Mouse (Mus musculus): Measurements from ENCODE around the gene Odf4. TPM values are rescaled to one million over a fixed set of nuclear protein-coding genes. Genes with fewer than 3 reads are reported as not detected.

The Odf4 gene
- polyA plus RNA-seq, 1 experiment from 2014 or later, result not detected

DNA sequence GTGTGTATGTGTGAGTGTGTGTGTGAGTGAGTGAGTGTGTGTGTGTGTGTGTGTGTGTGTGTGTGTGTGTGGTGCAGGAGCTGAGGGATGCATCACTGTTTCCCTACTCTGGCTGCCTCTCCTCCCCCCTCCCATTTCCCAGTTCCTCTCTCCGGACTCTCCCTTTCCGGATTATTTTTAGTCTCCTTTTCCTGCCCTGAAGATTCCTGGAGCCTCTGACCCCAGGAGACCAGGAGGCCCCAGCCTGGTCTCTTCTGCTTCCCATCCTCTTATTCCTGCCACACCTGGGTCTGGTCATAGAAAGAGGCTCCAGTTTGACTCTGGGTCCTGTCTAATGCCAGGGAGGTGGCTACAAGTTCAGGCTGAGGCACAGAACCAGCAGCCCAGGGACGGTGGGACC, 29.2 kb upstream of the Odf4 start:
- H3K4me2 ChIP-seq (ENCODE audit: low read depth, low read length), result peak overlapping the region; percentile 43
- ATAC-seq (replicated peaks; ENCODE audit: extremely low read depth, insufficient read depth, low FRiP score), result peak; percentile 49; the same call in 1 of the 2 replicates
- H3K27me3 ChIP-seq (ENCODE audit: control insufficient read depth, insufficient read depth, low read length), result peaks cover 11% of the 10 kb centered on the region
- H3K36me3 ChIP-seq (ENCODE audit: control insufficient read depth, insufficient read depth), result no peaks in the 10 kb centered on the region
- 35% methylated on average over 3 of the region's 3 CpGs for WGBS
- peak overlapping the region; percentile 79 for H3K27ac ChIP-seq (ENCODE audit: low read length)
- peak overlapping the region; percentile 46 for H3K4me3 ChIP-seq (ENCODE audit: low read length)
- peak overlapping the region; percentile 52 for H3K9ac ChIP-seq (ENCODE audit: low read length)
- no peaks in the 10 kb centered on the region for H3K9me3 ChIP-seq (replicated peaks; ENCODE audit: control insufficient read depth, low read length)
- H3K4me1 ChIP-seq (ENCODE audit: control insufficient read depth, insufficient read depth, low read length), result peaks cover 4% of the 10 kb centered on the region; the same call in 1 of the 2 replicates

DNA sequence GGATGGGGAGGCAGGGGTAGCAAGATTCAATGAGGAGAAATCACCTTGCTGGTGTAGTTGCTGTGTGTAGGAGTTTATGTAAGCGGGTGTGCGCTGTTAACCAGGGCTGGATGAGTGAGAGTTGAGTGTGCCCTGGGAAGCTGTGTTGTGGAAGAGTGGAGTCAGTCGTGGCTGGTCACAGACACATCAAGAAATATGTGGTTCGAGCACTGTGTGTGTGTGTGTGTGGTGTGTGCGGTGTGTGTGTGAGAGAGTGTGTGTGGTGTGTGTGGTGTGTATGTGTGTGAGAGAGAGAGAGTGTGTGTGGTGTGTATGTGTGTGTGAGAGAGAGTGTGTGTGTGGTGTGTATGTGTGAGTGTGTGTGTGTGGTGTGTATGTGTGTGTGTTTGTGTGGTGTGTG, 28.6 kb upstream of the Odf4 start:
- Histone ChIP-seq H3K4me3 (ENCODE audit: low read length) (peak overlapping the region; percentile 46), H3K9ac (ENCODE audit: low read length) (no peak overlapping the region), H3K27me3 (ENCODE audit: control insufficient read depth, insufficient read depth, low read length) (peaks cover 11% of the 10 kb centered on the region), H3K27ac (ENCODE audit: low read length) (no peak overlapping the region), H3K4me1 (ENCODE audit: control insufficient read depth, insufficient read depth, low read length) (peaks cover 4% of the 10 kb centered on the region; the same call in 1 of the 2 replicates), H3K9me3 (replicated peaks; ENCODE audit: control insufficient read depth, low read length) (no peaks in the 10 kb centered on the region), H3K4me2 (ENCODE audit: low read depth, low read length) (peak overlapping the region; percentile 67), H3K36me3 (ENCODE audit: control insufficient read depth, insufficient read depth) (no peaks in the 10 kb centered on the region)
- 66% methylated on average over 5 of the region's 5 CpGs for WGBS
- ATAC-seq (replicated peaks; ENCODE audit: extremely low read depth, insufficient read depth, low FRiP score), result no peak

DNA sequence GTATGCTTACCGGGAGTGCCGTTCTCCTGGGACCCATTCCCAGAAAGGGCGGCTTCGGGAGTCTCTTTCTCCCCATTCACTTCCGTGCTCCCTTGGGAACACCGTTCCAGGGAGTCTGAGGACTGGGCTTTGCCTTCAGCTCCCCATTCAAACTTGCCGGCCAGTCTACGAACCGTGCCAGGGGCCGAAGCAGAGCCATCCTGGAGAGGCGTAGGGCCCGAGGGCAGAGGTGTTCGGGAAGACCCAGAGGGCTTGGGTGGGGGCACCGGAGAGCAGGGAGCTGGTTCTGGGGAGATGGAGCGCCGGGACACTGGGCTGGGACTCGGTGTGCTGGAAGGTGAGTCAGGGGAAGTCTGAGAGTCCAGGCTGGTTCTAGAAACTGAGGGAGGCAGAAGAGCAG, 27.5 kb upstream of the Odf4 start:
- H3K9me3 ChIP-seq (replicated peaks; ENCODE audit: control insufficient read depth, low read length), result no peaks in the 10 kb centered on the region
- peak overlapping the region; percentile 46 for H3K4me3 ChIP-seq (ENCODE audit: low read length)
- 2% methylated on average over 17 of the region's 17 CpGs for WGBS
- no peak overlapping the region for H3K27ac ChIP-seq (ENCODE audit: low read length)
- ATAC-seq (replicated peaks; ENCODE audit: extremely low read depth, insufficient read depth, low FRiP score), result no peak; the same call in 1 of the 2 replicates
- peaks cover 11% of the 10 kb centered on the region for H3K27me3 ChIP-seq (ENCODE audit: control insufficient read depth, insufficient read depth, low read length)
- peak overlapping the region; percentile 46 for H3K9ac ChIP-seq (ENCODE audit: low read length)
- peaks cover 4% of the 10 kb centered on the region; the same call in 1 of the 2 replicates for H3K4me1 ChIP-seq (ENCODE audit: control insufficient read depth, insufficient read depth, low read length)
- H3K36me3 ChIP-seq (ENCODE audit: control insufficient read depth, insufficient read depth), result no peaks in the 10 kb centered on the region
- H3K4me2 ChIP-seq (ENCODE audit: low read depth, low read length), result peak overlapping the region; percentile 67

DNA sequence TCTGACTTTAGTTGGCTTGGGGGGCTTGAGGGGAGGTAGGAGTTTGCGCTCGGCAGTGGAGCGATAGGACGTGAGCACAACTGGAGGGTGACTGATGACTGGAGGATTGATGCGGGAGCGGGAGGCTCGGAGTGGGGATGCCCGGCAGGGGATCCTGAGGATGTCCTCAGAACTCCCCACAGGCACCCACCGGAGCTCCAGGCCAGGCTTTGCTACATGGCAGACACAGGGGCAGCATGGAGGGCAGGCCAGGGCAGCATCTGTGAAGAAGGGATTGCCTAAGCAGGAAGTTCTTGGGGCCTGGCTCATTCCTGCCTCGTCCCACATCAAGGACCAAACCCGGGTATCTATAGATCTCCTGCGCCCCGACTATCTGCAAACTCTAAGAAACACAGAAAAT, 27.0 kb upstream of the Odf4 start:
- Histone ChIP-seq H3K36me3 (ENCODE audit: control insufficient read depth, insufficient read depth) (no peaks in the 10 kb centered on the region), H3K27ac (ENCODE audit: low read length) (no peak overlapping the region), H3K4me1 (ENCODE audit: control insufficient read depth, insufficient read depth, low read length) (peaks cover 4% of the 10 kb centered on the region; the same call in 1 of the 2 replicates), H3K4me3 (ENCODE audit: low read length) (peak overlapping the region; percentile 46), H3K4me2 (ENCODE audit: low read depth, low read length) (peak overlapping the region; percentile 67), H3K9ac (ENCODE audit: low read length) (peak overlapping the region; percentile 46), H3K27me3 (ENCODE audit: control insufficient read depth, insufficient read depth, low read length) (peaks cover 11% of the 10 kb centered on the region), H3K9me3 (replicated peaks; ENCODE audit: control insufficient read depth, low read length) (no peaks in the 10 kb centered on the region)
- ATAC-seq (replicated peaks; ENCODE audit: extremely low read depth, insufficient read depth, low FRiP score), result no peak
- WGBS, result 23% methylated on average over 13 of the region's 13 CpGs

DNA sequence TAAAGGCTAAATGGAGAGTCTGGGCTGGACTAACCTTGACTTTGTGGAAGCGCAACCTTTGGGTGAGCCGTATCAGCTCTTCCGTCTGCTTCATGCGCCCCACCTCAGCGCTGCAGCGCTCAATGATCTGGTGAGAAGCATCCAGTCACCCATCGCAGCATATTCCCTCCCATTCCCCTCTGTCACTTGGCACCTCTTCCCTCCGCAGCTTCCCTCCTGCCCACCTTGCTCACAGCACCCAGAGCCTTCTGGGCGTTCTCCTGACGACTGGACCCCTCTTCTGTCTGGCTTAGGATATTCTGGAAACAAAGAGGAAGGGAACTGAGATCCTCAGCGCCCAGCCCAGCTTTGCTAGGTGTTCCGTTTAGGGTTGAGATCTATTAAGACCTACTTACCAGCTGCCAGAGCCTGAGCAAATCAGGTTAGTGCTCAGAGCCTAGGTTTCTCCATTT, 20.7 kb upstream of the Odf4 start:
- WGBS, result 17% methylated on average over 12 of the region's 12 CpGs
- H3K4me3 ChIP-seq (ENCODE audit: low read length), result 0 out of 2 replicates have a peak overlapping the region, but pooled peaks have one; percentile 18
- H3K27ac ChIP-seq (ENCODE audit: low read length), result no peak overlapping the region
- H3K4me2 ChIP-seq (ENCODE audit: low read depth, low read length), result peak overlapping the region; percentile 54
- peaks cover 3% of the 10 kb centered on the region; the same call in 1 of the 2 replicates for H3K36me3 ChIP-seq (ENCODE audit: control insufficient read depth, insufficient read depth)
- H3K4me1 ChIP-seq (ENCODE audit: control insufficient read depth, insufficient read depth, low read length), result peaks cover 4% of the 10 kb centered on the region
- no peak overlapping the region for H3K9ac ChIP-seq (ENCODE audit: low read length)
- no peaks in the 10 kb centered on the region; the same call in 1 of the 2 replicates for H3K27me3 ChIP-seq (ENCODE audit: control insufficient read depth, insufficient read depth, low read length)
- no peaks in the 10 kb centered on the region for H3K9me3 ChIP-seq (replicated peaks; ENCODE audit: control insufficient read depth, low read length)
- no peak for ATAC-seq (replicated peaks; ENCODE audit: extremely low read depth, insufficient read depth, low FRiP score)

DNA sequence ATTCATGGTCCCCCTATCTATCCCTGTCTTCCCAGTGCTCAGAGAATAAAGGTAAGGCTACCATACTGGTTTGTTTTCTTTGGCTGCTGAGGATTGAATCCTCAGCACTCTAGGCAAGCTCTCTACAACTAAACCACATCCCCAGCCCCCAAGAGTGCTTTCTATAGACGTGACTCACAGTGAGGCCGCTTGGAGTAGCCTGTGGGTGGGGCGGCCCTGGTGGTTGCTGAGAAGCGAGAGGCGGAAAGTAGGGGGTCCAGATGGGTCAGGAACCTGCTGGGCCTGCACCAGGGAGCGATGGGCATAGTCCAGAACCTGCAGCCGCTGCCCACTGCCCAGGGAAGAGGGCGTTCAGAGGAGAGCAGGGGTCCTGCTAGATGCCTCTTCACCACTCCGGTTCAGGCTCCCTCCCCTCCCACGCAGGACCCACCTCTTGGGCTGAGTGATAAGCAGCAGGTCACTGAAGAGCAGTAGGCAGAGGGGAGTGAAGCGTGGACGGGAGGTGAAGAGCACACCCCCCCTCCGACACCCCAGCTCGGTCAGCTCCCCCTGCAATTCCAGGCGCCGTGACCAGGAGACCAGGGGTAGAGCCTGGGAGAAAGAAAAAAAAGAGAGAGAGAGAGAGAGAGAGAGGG, 20.0 kb upstream of the Odf4 start:
- no peak overlapping the region for H3K9ac ChIP-seq (ENCODE audit: low read length)
- no peak overlapping the region for H3K27ac ChIP-seq (ENCODE audit: low read length)

DNA sequence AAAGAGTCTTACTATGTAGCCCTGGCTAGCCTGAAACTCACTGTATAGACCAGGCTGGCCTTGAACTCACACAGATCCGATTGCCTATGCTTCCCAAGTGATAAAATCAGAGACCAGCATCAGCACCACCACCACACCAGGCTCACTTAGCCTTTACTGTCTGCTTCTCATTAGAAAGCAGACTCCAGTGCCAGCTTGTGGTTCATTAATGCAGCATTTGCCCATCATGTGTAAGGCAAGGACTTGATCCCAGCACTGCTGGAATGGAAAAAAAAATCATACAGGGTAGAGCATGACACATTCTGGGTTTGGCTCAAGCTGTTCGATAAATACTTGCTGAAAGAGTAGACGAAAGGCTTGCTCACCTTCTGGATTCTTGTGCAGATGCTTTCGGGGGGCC, 19.1 kb upstream of the Odf4 start:
- ATAC-seq (replicated peaks; ENCODE audit: extremely low read depth, insufficient read depth, low FRiP score), result no peak
- Histone ChIP-seq H3K9ac (ENCODE audit: low read length) (no peak overlapping the region), H3K4me2 (ENCODE audit: low read depth, low read length) (no peak overlapping the region), H3K9me3 (replicated peaks; ENCODE audit: control insufficient read depth, low read length) (no peaks in the 10 kb centered on the region), H3K4me3 (ENCODE audit: low read length) (no peak overlapping the region), H3K36me3 (ENCODE audit: control insufficient read depth, insufficient read depth) (peaks cover 3% of the 10 kb centered on the region; the same call in 1 of the 2 replicates), H3K27me3 (ENCODE audit: control insufficient read depth, insufficient read depth, low read length) (no peaks in the 10 kb centered on the region; the same call in 1 of the 2 replicates), H3K27ac (ENCODE audit: low read length) (no peak overlapping the region), H3K4me1 (ENCODE audit: control insufficient read depth, insufficient read depth, low read length) (peaks cover 4% of the 10 kb centered on the region)
- 85% methylated on average over 4 of the region's 4 CpGs for WGBS

More for the DNA sequence above, 20.0 kb upstream of the Odf4 start:
- Histone ChIP-seq H3K36me3 (ENCODE audit: control insufficient read depth, insufficient read depth) (peaks cover 3% of the 10 kb centered on the region; the same call in 1 of the 2 replicates), H3K9me3 (replicated peaks; ENCODE audit: control insufficient read depth, low read length) (no peaks in the 10 kb centered on the region), H3K4me2 (ENCODE audit: low read depth, low read length) (peak overlapping the region; percentile 52), H3K27me3 (ENCODE audit: control insufficient read depth, insufficient read depth, low read length) (no peaks in the 10 kb centered on the region; the same call in 1 of the 2 replicates), H3K4me1 (ENCODE audit: control insufficient read depth, insufficient read depth, low read length) (peaks cover 4% of the 10 kb centered on the region), H3K4me3 (ENCODE audit: low read length) (no peak overlapping the region)
- WGBS, result 21% methylated on average over 13 of the region's 16 CpGs
- no peak for ATAC-seq (replicated peaks; ENCODE audit: extremely low read depth, insufficient read depth, low FRiP score)

DNA sequence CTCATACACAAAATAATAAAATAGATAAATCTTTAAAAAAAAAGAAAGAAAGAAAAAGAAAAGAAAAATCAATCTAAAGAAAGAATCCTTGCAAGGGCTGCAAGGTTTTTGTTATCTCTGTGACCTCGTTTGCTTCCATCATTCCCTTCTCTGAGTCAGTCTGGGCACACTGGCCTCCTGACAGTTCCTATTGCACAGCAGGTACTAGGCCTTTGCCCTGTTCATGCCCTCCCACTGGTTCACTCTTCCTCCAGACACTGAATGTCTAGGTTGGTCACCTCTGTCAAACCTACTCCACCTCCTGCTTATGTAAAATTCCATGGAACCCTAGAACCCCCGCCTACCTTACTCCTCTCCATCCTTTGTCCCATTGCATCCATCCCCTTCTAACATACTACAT, 18.4 kb upstream of the Odf4 start:
- Histone ChIP-seq H3K9me3 (replicated peaks; ENCODE audit: control insufficient read depth, low read length) (no peaks in the 10 kb centered on the region), H3K27me3 (ENCODE audit: control insufficient read depth, insufficient read depth, low read length) (no peaks in the 10 kb centered on the region), H3K27ac (ENCODE audit: low read length) (no peak overlapping the region), H3K4me2 (ENCODE audit: low read depth, low read length) (no peak overlapping the region), H3K4me1 (ENCODE audit: control insufficient read depth, insufficient read depth, low read length) (peaks cover 7% of the 10 kb centered on the region), H3K9ac (ENCODE audit: low read length) (no peak overlapping the region), H3K36me3 (ENCODE audit: control insufficient read depth, insufficient read depth) (peaks cover 3% of the 10 kb centered on the region; the same call in 1 of the 2 replicates), H3K4me3 (ENCODE audit: low read length) (no peak overlapping the region)
- no peak for ATAC-seq (replicated peaks; ENCODE audit: extremely low read depth, insufficient read depth, low FRiP score)
- 74% methylated on average over 2 of the region's 2 CpGs for WGBS

DNA sequence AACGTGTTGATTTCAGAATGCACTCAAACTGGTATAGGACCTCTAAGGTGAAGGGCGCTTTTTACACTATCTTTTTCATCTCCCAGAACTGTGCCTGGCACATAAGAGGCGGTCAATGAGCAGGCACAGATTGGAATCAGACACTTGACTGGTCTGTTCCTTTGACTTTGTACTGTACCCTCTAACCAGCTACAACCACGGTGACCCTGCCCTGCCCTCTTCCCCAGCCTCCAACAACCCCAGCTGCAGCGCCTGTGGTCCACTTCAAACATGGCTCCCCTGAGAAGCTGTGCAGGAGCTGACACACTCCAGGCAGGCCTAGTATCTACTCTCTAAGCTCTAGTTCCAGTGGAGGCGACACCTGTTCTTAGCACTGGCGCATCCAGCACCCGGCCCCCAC, 15.8 kb upstream of the Odf4 start:
- Histone ChIP-seq H3K27ac (ENCODE audit: low read length) (no peak overlapping the region), H3K36me3 (ENCODE audit: control insufficient read depth, insufficient read depth) (peaks cover 3% of the 10 kb centered on the region; the same call in 1 of the 2 replicates), H3K9ac (ENCODE audit: low read length) (no peak overlapping the region), H3K27me3 (ENCODE audit: control insufficient read depth, insufficient read depth, low read length) (no peaks in the 10 kb centered on the region), H3K4me2 (ENCODE audit: low read depth, low read length) (no peak overlapping the region), H3K4me3 (ENCODE audit: low read length) (no peak overlapping the region), H3K9me3 (replicated peaks; ENCODE audit: control insufficient read depth, low read length) (no peaks in the 10 kb centered on the region), H3K4me1 (ENCODE audit: control insufficient read depth, insufficient read depth, low read length) (peaks cover 7% of the 10 kb centered on the region)
- no peak for ATAC-seq (replicated peaks; ENCODE audit: extremely low read depth, insufficient read depth, low FRiP score)
- WGBS, result 85% methylated on average over 8 of the region's 8 CpGs
